Mouse (Mus musculus) neural tube, embryonic 15.5 days (tissue): ENCODE measurements at regions not wholly inside any gene's neighbourhood (a gene's known extent, or its start where the extent isn't known, plus 50 kb on each side); places are given as distances from the start of the nearest gene placed in this dataset.
"Not testable (repeated sequence)": the region's sequence is repeated elsewhere in the genome, so short reads cannot be mapped to it uniquely, and the experiment has no call there.

Experiments
- ATAC-seq: fragments of 200-750 bp; cut with Nextera tagmentation; 2 replicates; pipeline ENCODE4 v1.8.0; 2017; ENCODE audit warnings: mild to moderate bottlenecking, moderate TSS enrichment, moderate library complexity; ENCODE audit not compliant: low FRiP score
- H3K27ac ChIP-seq: fragments of 300-500 bp; sonication (generic); replicated peaks from 2 replicates; pipeline ENCODE4 v1.5.1; 2015; ENCODE audit warnings: mild to moderate bottlenecking, inconsistent platforms
- H3K27me3 ChIP-seq: fragments of 300-500 bp; sonication (generic); replicated peaks from 2 replicates; pipeline ENCODE4 v1.6.1; 2015; ENCODE audit warnings: inconsistent platforms
- H3K36me3 ChIP-seq: fragments of 300-500 bp; sonication (generic); 2 replicates; pipeline ENCODE4 v1.6.1; 2015; ENCODE audit warnings: inconsistent platforms
- H3K4me1 ChIP-seq: fragments of 300-500 bp; sonication (generic); 2 replicates; pipeline ENCODE4 v1.6.1; 2015; ENCODE audit warnings: inconsistent platforms
- H3K4me2 ChIP-seq: fragments of 300-500 bp; sonication (generic); 2 replicates; pipeline ENCODE4 v1.6.1; 2015; ENCODE audit warnings: inconsistent platforms, mild to moderate bottlenecking, moderate library complexity
- H3K4me3 ChIP-seq: fragments of 300-500 bp; sonication (generic); replicated peaks from 2 replicates; pipeline ENCODE4 v1.5.1; 2015; ENCODE audit warnings: mild to moderate bottlenecking, inconsistent platforms
- H3K9ac ChIP-seq: fragments of 300-500 bp; sonication (generic); replicated peaks from 2 replicates; pipeline ENCODE4 v1.6.1; 2015; ENCODE audit warnings: mild to moderate bottlenecking, inconsistent platforms
- H3K9me3 ChIP-seq: fragments of 300-500 bp; sonication (generic); replicated peaks from 2 replicates; pipeline ENCODE4 v1.6.1; 2016; ENCODE audit warnings: inconsistent platforms
- WGBS: fragments of 180-500 bp; shearing (Covaris S2); methylation state at CpG from one replicate; pipeline ENCODE4 v1.1.7; 2015; ENCODE audit warnings: mixed read lengths; 5-methylcytosine and 5-hydroxymethylcytosine counted together

DNA sequence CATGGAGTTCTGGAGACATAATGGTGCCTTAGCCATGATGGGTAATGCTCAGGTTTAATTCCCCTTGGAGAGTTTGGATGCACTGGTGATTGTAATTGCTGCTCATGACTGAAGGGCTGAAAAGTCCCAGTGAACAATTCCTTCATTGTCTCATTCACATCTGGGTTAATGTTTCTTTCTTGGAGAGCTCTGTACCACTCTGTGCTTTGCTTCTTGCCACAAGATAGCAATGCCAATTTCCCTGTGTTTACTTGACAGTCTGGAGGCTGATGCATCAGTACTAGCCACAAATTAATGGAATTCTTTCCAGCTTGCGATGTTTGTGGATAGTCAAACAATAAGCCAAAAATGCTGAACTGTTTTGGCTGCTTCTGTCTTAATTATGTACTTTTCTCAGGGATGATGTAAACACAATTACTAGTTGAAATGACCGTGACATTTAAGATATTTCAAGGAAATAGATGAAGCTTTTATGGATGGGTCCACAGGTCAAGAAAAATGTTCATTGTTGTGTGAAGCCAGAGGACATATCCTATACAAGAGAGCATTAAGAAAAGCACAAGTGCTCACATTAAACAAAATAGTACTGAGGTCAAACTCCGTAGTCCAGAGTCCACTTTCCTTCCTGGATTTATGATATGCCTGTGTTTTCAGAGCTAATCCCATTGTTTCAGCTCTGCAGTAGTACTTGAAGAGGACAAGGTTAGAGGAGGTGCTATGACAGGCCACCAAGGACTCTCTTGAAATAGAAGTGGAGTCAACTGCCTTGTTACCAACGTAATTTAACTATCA lies 198.1 kb downstream of the Bmp2 start:
- no peak overlapping the region for H3K9ac ChIP-seq
- WGBS: 68% methylated on average over 4 of the region's 4 CpGs
- H3K27ac ChIP-seq: no peak overlapping the region
- no peaks in the 10 kb centered on the region for H3K36me3 ChIP-seq
- H3K9me3 ChIP-seq: no peaks in the 10 kb centered on the region
- ATAC-seq: no peak
- H3K4me3 ChIP-seq: no peak overlapping the region
- no peak overlapping the region for H3K4me2 ChIP-seq
- H3K27me3 ChIP-seq: no peaks in the 10 kb centered on the region
- H3K4me1 ChIP-seq: no peaks in the 10 kb centered on the region

- ATAC-seq: no peak
- Histone ChIP-seq H3K27me3 (no peaks in the 10 kb centered on the region), H3K9me3 (no peaks in the 10 kb centered on the region), H3K27ac (no peak overlapping the region), H3K4me3 (no peak overlapping the region), H3K36me3 (no peaks in the 10 kb centered on the region), H3K9ac (no peak overlapping the region), H3K4me1 (no peaks in the 10 kb centered on the region), H3K4me2 (no peak overlapping the region)
- WGBS: 82% methylated on average over 3 of the region's 3 CpGs
These were observed 202.1 kb downstream of the Bmp2 start for GRCm38 (mm10) chr2:133754088-133754487.

- Histone ChIP-seq H3K4me2 (no peak overlapping the region), H3K9ac (no peak overlapping the region), H3K36me3 (no peaks in the 10 kb centered on the region), H3K9me3 (no peaks in the 10 kb centered on the region), H3K4me1 (no peaks in the 10 kb centered on the region), H3K4me3 (no peak overlapping the region), H3K27ac (no peak overlapping the region), H3K27me3 (no peaks in the 10 kb centered on the region)
- 69% methylated on average over 7 of the region's 7 CpGs for WGBS
- no peak for ATAC-seq
These were observed 209.5 kb downstream of the Bmp2 start for GRCm38 (mm10) chr2:133761496-133761895.

- Histone ChIP-seq H3K9ac (no peak overlapping the region), H3K4me2 (no peak overlapping the region), H3K4me3 (no peak overlapping the region), H3K27ac (no peak overlapping the region), H3K9me3 (no peaks in the 10 kb centered on the region), H3K36me3 (no peaks in the 10 kb centered on the region), H3K4me1 (no peaks in the 10 kb centered on the region), H3K27me3 (no peaks in the 10 kb centered on the region)
- ATAC-seq: no peak
- 89% methylated on average over 1 of the region's 1 CpGs for WGBS
These were observed 216.6 kb downstream of the Bmp2 start for GRCm38 (mm10) chr2:133768546-133768945.

DNA sequence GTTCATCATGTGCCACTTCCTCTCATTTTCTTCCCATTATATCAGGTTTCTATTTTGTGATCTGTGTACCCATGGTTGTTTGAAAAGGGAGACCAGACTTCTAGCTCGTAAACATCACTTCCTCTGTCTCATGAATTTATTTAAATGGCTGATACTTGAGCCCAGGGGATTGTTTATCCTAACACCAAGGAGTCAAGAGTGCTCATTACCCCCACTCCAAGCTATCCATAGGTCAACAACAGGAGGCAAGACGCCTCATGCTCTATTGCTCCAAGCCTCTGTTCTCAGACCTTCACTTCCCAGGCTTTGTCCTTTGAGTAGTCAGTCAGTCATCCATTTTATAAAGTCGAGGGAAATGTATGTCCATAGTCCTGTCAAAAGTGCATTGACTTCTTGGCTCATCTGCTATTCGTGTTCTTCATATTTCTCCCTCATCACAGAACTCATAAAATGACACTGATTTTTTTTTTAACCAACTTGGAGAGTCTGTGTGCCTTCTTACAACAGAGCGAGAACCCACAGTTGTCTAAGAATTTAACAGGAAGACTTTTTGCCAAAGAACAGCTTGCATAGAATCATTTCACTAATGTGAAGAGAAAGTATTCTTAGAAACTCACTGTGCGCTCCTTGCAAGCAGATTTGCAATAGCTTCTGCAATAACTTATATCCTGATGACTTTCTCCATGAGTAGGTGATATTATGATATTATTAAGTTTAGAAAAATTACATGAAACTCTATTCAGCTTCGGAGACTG lies 231.8 kb downstream of the Bmp2 start:
- no peak overlapping the region for H3K9ac ChIP-seq
- H3K4me1 ChIP-seq: no peaks in the 10 kb centered on the region
- H3K27me3 ChIP-seq: no peaks in the 10 kb centered on the region
- no peak overlapping the region for H3K27ac ChIP-seq
- ATAC-seq: no peak
- H3K9me3 ChIP-seq: no peaks in the 10 kb centered on the region
- WGBS: 81% methylated on average over 7 of the region's 7 CpGs
- H3K4me2 ChIP-seq: no peak overlapping the region
- H3K4me3 ChIP-seq: no peak overlapping the region
- H3K36me3 ChIP-seq: no peaks in the 10 kb centered on the region

GRCm38 (mm10) chr2:133791031-133791430 lies 239.1 kb downstream of the Bmp2 start:
- Histone ChIP-seq H3K4me2 (no peak overlapping the region), H3K4me3 (no peak overlapping the region), H3K36me3 (no peaks in the 10 kb centered on the region), H3K27me3 (no peaks in the 10 kb centered on the region), H3K9me3 (no peaks in the 10 kb centered on the region), H3K27ac (no peak overlapping the region), H3K4me1 (no peaks in the 10 kb centered on the region), H3K9ac (no peak overlapping the region)
- 75% methylated on average over 1 of the region's 1 CpGs for WGBS
- ATAC-seq: no peak

- H3K36me3 ChIP-seq: no peaks in the 10 kb centered on the region
- no peak overlapping the region for H3K4me2 ChIP-seq
- no peak overlapping the region for H3K27ac ChIP-seq
- H3K9ac ChIP-seq: no peak overlapping the region
- H3K4me3 ChIP-seq: no peak overlapping the region
- ATAC-seq: no peak
- no peaks in the 10 kb centered on the region for H3K9me3 ChIP-seq
- no peaks in the 10 kb centered on the region for H3K27me3 ChIP-seq
- 36% methylated on average over 2 of the region's 2 CpGs for WGBS
- H3K4me1 ChIP-seq: no peaks in the 10 kb centered on the region
These were observed 241.3 kb downstream of the Bmp2 start for GRCm38 (mm10) chr2:133793293-133793692.

DNA sequence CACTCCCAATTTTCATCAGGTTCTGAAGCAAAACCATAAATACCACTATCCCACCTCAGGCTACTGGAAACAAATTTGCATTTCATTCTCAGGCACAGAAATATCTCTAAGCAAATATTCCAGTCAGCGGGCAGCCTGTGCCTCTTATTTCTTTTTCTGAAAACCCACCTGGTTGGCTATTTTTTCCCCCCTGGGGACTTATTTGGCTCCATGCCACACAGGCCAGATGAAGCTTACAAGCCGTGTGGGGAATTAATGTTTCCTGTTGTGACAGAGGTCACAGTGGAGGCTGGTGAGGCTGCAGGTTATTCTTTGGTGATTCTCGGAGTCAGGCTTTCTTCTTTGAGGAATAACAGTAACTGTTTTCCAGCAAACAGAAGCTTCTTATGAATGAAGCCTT lies 250.7 kb downstream of the Bmp2 start:
- no peaks in the 10 kb centered on the region for H3K27me3 ChIP-seq
- H3K4me3 ChIP-seq: no peak overlapping the region
- H3K9me3 ChIP-seq: no peaks in the 10 kb centered on the region
- no peak overlapping the region for H3K27ac ChIP-seq
- no peaks in the 10 kb centered on the region for H3K4me1 ChIP-seq
- H3K4me2 ChIP-seq: no peak overlapping the region
- ATAC-seq: no peak
- no peak overlapping the region for H3K9ac ChIP-seq
- no peaks in the 10 kb centered on the region for H3K36me3 ChIP-seq
- WGBS: 29% methylated on average over 3 of the region's 3 CpGs

DNA sequence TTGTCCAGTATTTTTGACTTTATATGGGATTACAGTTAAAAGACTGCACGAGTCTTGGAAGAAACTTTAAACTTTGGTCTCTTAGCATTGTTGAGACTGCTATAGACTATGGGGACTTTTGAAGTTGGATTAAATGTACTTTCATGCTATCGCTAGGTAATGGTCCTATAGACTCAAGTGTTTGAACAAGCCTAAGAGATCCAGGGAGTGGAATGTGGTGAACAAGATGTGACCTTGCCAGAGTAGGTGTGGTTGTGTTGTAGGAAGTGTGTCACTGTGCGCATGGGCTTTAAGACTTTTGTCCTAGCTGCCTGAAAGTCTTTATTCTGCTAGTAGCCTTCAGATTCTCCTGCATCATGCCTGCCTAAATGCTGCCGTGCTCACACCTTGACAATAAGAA lies 269.5 kb downstream of the Bmp2 start:
- Histone ChIP-seq H3K9me3 (no peaks in the 10 kb centered on the region), H3K4me1 (no peaks in the 10 kb centered on the region), H3K36me3 (no peaks in the 10 kb centered on the region), H3K4me3 (no peak overlapping the region), H3K27ac (no peak overlapping the region), H3K27me3 (no peaks in the 10 kb centered on the region), H3K4me2 (no peak overlapping the region), H3K9ac (no peak overlapping the region)
- 92% methylated on average over 4 of the region's 4 CpGs for WGBS
- ATAC-seq: no peak

DNA sequence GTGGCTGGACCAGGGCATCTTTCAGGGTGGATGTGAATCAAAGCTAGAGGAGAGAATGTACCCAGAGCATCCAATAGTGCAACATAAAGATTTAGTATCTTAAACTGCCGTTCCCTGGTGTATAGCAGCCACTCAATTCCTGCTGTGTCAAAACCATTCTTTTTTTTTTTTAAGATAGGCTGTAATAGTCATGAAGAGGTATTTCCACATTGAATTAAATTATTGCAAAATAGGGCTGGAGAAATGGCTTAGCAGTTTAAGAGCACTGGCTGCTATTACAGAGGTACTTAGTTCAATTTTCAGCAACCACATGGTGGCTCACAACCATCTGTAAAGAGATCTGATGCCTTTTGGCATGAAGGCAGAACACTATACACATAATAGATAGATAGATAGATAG lies 277.4 kb downstream of the Bmp2 start:
- H3K9ac ChIP-seq: no peak overlapping the region
- no peaks in the 10 kb centered on the region for H3K9me3 ChIP-seq
- H3K4me3 ChIP-seq: no peak overlapping the region
- H3K4me2 ChIP-seq: no peak overlapping the region
- no peaks in the 10 kb centered on the region for H3K4me1 ChIP-seq
- WGBS: 69% methylated on average over 1 of the region's 1 CpGs
- ATAC-seq: no peak
- H3K27ac ChIP-seq: no peak overlapping the region
- no peaks in the 10 kb centered on the region for H3K27me3 ChIP-seq
- H3K36me3 ChIP-seq: no peaks in the 10 kb centered on the region

- Histone ChIP-seq H3K4me1 (no peaks in the 10 kb centered on the region), H3K9ac (no peak overlapping the region), H3K9me3 (no peaks in the 10 kb centered on the region), H3K27ac (no peak overlapping the region), H3K4me3 (no peak overlapping the region), H3K27me3 (no peaks in the 10 kb centered on the region), H3K4me2 (no peak overlapping the region), H3K36me3 (no peaks in the 10 kb centered on the region)
- no peak for ATAC-seq
These were observed 298.5 kb downstream of the Bmp2 start for GRCm38 (mm10) chr2:133850485-133850884.

GRCm38 (mm10) chr2:133874982-133875381 lies 323.0 kb downstream of the Bmp2 start:
- not testable (repeated sequence) for H3K4me3 ChIP-seq, H3K36me3 ChIP-seq, H3K4me2 ChIP-seq, H3K9me3 ChIP-seq, H3K27ac ChIP-seq, H3K4me1 ChIP-seq, ATAC-seq, H3K27me3 ChIP-seq, H3K9ac ChIP-seq
- 90% methylated on average over 8 of the region's 8 CpGs for WGBS
